Mouse (Mus musculus): ENCODE data around the gene Ctla4. TPM values are rescaled to one million over a fixed set of nuclear protein-coding genes. Genes with fewer than 3 reads are reported as not detected.

Gene Ctla4
- polyA plus RNA-seq (2012; fragmentation: generic; extraction: Trizol): not detected
- long read RNA-seq, experiment 1: 0 reads
- long read RNA-seq, experiment 2: 0 reads

GRCm38 (mm10) chr1:60886981-60887380, at the start of gene Ctla4:
TSS of gene Ctla4 (plus strand) at chr1:60887000.
- no peaks in the 10 kb centered on the region for H3K36me3 ChIP-seq (ENCODE audit: control insufficient read depth, insufficient read depth)
- H3ac ChIP-seq (ENCODE audit: control insufficient read depth, insufficient read length, low read depth): no peak within 1 kb of the TSS
- no peaks in the 10 kb centered on the region for H3K27me3 ChIP-seq (ENCODE audit: control insufficient read depth, insufficient read depth, insufficient read length)
- H3K4me3 ChIP-seq (ENCODE audit: insufficient read depth, poor library complexity, severe bottlenecking): no peak within 1 kb of the TSS
- no peaks in the 10 kb centered on the region for H3K79me2 ChIP-seq (ENCODE audit: control insufficient read depth, insufficient read depth)
- no peaks in the 10 kb centered on the region for H3K79me3 ChIP-seq (ENCODE audit: low read depth)
- TF ChIP-seq FOSL1 (IDR thresholded peaks at IDR 0.05; ENCODE audit: insufficient read depth, low read length, poor library complexity, severe bottlenecking) (no peak), USF1 (IDR thresholded peaks at IDR 0.05; ENCODE audit: low read depth) (no peak), MAX (IDR thresholded peaks at IDR 0.05) (no peak)

DNA sequence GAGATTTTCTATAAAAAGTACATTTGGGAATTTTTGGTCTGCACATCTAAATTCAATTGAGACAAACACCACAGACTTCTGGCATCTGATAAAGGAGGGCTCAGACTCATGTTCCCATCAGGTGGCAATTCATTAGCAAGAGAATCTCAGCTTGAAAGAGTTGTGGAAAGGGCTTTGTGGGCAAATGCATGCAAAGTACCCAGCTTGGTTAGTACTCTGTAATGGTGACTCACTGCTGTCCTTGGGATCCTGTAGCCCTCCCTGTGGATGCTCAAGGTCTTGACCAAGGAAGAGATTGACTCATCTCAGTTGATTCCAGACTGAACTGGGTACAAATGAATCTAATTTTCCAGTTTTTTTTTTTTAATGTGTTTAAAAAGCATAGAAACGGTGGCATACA, 47.6 kb upstream of the Ctla4 start:
- H3K36me3 ChIP-seq (ENCODE audit: control insufficient read depth, insufficient read depth): no peaks in the 10 kb centered on the region
- no peak overlapping the region for H3ac ChIP-seq (ENCODE audit: control insufficient read depth, insufficient read length, low read depth)
- no peak overlapping the region for H3K4me3 ChIP-seq (ENCODE audit: insufficient read depth, poor library complexity, severe bottlenecking)
- no peaks in the 10 kb centered on the region for H3K27me3 ChIP-seq (ENCODE audit: control insufficient read depth, insufficient read depth, insufficient read length)
- no peaks in the 10 kb centered on the region for H3K79me3 ChIP-seq (ENCODE audit: low read depth)
- TF ChIP-seq CEBPB (IDR thresholded peaks at IDR 0.05; ENCODE audit: low read depth): no peak
- no peak for TF ChIP-seq CTCF (IDR thresholded peaks at IDR 0.05; ENCODE audit: control insufficient read depth, insufficient read depth, insufficient read length)
- TF ChIP-seq MYOD1 (IDR thresholded peaks at IDR 0.05; ENCODE audit: control insufficient read depth, insufficient read length, low read depth): no peak
- TF ChIP-seq FOSL1 (IDR thresholded peaks at IDR 0.05; ENCODE audit: insufficient read depth, low read length, poor library complexity, severe bottlenecking): no peak
- no peak for TF ChIP-seq USF1 (IDR thresholded peaks at IDR 0.05; ENCODE audit: low read depth)
- no peak for TF ChIP-seq MYOG (IDR thresholded peaks at IDR 0.05; ENCODE audit: control insufficient read depth, extremely low read depth, insufficient read length)
- no peaks in the 10 kb centered on the region for H3K79me2 ChIP-seq (ENCODE audit: control insufficient read depth, insufficient read depth)

DNA sequence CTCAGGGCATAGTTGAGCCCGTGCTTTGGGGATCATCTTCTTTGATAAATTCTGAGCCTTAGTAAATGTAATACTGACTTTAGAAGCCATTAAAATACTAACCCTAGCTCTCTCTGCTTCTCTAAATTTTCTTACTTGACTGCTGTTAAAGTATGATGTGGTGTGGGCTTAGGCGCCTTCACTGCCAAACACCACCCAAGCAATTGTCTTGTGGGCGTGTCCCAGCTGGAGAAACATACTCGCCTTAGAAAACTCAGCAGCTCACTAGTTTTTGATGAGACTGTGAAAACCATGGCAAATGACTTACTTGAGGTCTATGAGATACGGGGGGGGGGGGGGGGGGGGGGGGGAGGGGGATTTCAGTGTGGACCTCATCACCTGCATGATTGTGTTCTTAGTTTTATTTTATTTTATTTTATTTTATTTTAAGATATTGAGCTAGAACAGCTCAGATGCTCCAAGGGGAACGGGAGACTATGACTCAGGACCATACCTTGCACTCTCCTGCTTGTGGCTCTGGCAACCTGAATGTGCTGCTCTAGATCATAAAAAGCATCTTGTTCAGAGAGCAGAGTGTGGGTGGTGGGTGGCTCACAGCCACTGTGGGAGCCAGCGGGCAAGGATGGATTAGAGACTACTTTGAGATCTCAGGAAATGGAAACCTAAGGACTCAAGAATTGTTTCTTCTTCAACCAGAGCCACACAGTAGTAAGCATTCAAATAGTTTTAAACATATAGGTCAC, 41.3 kb upstream of the Ctla4 start:
- Histone ChIP-seq H3ac (ENCODE audit: control insufficient read depth, insufficient read length, low read depth) (no peak overlapping the region), H3K4me3 (ENCODE audit: insufficient read depth, poor library complexity, severe bottlenecking) (no peak overlapping the region), H3K36me3 (ENCODE audit: control insufficient read depth, insufficient read depth) (no peaks in the 10 kb centered on the region), H3K79me2 (ENCODE audit: control insufficient read depth, insufficient read depth) (no peaks in the 10 kb centered on the region), H3K79me3 (ENCODE audit: low read depth) (no peaks in the 10 kb centered on the region), H3K27me3 (ENCODE audit: control insufficient read depth, insufficient read depth, insufficient read length) (no peaks in the 10 kb centered on the region)
- TF ChIP-seq MYOG (IDR thresholded peaks at IDR 0.05; ENCODE audit: control insufficient read depth, extremely low read depth, insufficient read length) (no peak), USF1 (IDR thresholded peaks at IDR 0.05; ENCODE audit: low read depth) (no peak), FOSL1 (IDR thresholded peaks at IDR 0.05; ENCODE audit: insufficient read depth, low read length, poor library complexity, severe bottlenecking) (no peak), CTCF (IDR thresholded peaks at IDR 0.05; ENCODE audit: control insufficient read depth, insufficient read depth, insufficient read length) (no peak), MAX (IDR thresholded peaks at IDR 0.05) (no peak), MYOD1 (IDR thresholded peaks at IDR 0.05; ENCODE audit: control insufficient read depth, insufficient read length, low read depth) (no peak), CEBPB (IDR thresholded peaks at IDR 0.05; ENCODE audit: low read depth) (no peak)

- no peaks in the 10 kb centered on the region for H3K79me3 ChIP-seq (ENCODE audit: low read depth)
- TF ChIP-seq USF1 (IDR thresholded peaks at IDR 0.05; ENCODE audit: low read depth) (no peak), CTCF (IDR thresholded peaks at IDR 0.05; ENCODE audit: control insufficient read depth, insufficient read depth, insufficient read length) (no peak), MAX (IDR thresholded peaks at IDR 0.05) (no peak), FOSL1 (IDR thresholded peaks at IDR 0.05; ENCODE audit: insufficient read depth, low read length, poor library complexity, severe bottlenecking) (no peak), MYOD1 (IDR thresholded peaks at IDR 0.05; ENCODE audit: control insufficient read depth, insufficient read length, low read depth) (no peak), MYOG (IDR thresholded peaks at IDR 0.05; ENCODE audit: control insufficient read depth, extremely low read depth, insufficient read length) (no peak), CEBPB (IDR thresholded peaks at IDR 0.05; ENCODE audit: low read depth) (no peak)
- no peaks in the 10 kb centered on the region for H3K36me3 ChIP-seq (ENCODE audit: control insufficient read depth, insufficient read depth)
- no peaks in the 10 kb centered on the region for H3K27me3 ChIP-seq (ENCODE audit: control insufficient read depth, insufficient read depth, insufficient read length)
- H3ac ChIP-seq (ENCODE audit: control insufficient read depth, insufficient read length, low read depth): no peak overlapping the region
- no peaks in the 10 kb centered on the region for H3K79me2 ChIP-seq (ENCODE audit: control insufficient read depth, insufficient read depth)
- no peak overlapping the region for H3K4me3 ChIP-seq (ENCODE audit: insufficient read depth, poor library complexity, severe bottlenecking)
Measured at GRCm38 (mm10) chr1:60846616-60847275, 40.1 kb upstream of the Ctla4 start.

GRCm38 (mm10) chr1:60849112-60849511, 37.7 kb upstream of the Ctla4 start:
- no peak for TF ChIP-seq MAX (IDR thresholded peaks at IDR 0.05)
- no peak for TF ChIP-seq FOSL1 (IDR thresholded peaks at IDR 0.05; ENCODE audit: insufficient read depth, low read length, poor library complexity, severe bottlenecking)
- TF ChIP-seq MYOD1 (IDR thresholded peaks at IDR 0.05; ENCODE audit: control insufficient read depth, insufficient read length, low read depth): no peak
- TF ChIP-seq MYOG (IDR thresholded peaks at IDR 0.05; ENCODE audit: control insufficient read depth, extremely low read depth, insufficient read length): no peak
- TF ChIP-seq CTCF (IDR thresholded peaks at IDR 0.05; ENCODE audit: control insufficient read depth, insufficient read depth, insufficient read length): no peak
- TF ChIP-seq CEBPB (IDR thresholded peaks at IDR 0.05; ENCODE audit: low read depth): no peak
- TF ChIP-seq USF1 (IDR thresholded peaks at IDR 0.05; ENCODE audit: low read depth): no peak
- Histone ChIP-seq H3K79me3 (ENCODE audit: low read depth) (no peaks in the 10 kb centered on the region), H3K4me3 (ENCODE audit: insufficient read depth, poor library complexity, severe bottlenecking) (no peak overlapping the region), H3K79me2 (ENCODE audit: control insufficient read depth, insufficient read depth) (no peaks in the 10 kb centered on the region), H3ac (ENCODE audit: control insufficient read depth, insufficient read length, low read depth) (no peak overlapping the region), H3K36me3 (ENCODE audit: control insufficient read depth, insufficient read depth) (no peaks in the 10 kb centered on the region), H3K27me3 (ENCODE audit: control insufficient read depth, insufficient read depth, insufficient read length) (no peaks in the 10 kb centered on the region)

Data from C2C12 (cell line).